Mouse (Mus musculus): Measurements from ENCODE around the gene Katnbl1. TPM values are rescaled to one million over a fixed set of nuclear protein-coding genes. Genes with fewer than 3 reads are reported as not detected.

Katnbl1 gene
- total RNA-seq, 2 experiments from 2014 or later: 17.1 to 17.3 TPM

DNA sequence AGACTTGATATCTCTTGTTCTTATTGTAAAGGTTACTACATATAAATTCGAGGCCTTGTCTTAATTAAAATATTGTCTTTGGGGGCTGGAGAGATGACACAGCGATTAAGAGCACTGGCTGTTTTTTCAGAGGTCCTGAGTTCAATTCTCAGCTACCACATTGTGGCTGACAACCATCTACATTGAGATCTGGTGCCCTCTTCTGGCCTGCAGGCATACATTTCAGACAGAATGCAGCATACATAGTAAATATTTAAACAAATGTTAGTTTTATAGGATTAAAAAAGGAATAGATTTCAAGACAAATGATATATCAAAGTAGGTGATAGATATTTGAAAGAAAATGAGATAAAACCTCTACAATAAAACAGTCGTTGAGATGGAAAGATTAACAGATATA, 81.5 kb downstream of the Katnbl1 start:
- no peak for DNase-seq (ENCODE audit: low spot score in 2 of 2)

Other genes with a start within 250 kb of the Katnbl1 start
- not detected for gene Olfr1316, start 244.2 kb upstream of the Katnbl1 start, total RNA-seq (2021)
- gene Olfr1317, start 238.9 kb upstream of the Katnbl1 start, total RNA-seq (2021): not detected
- not detected for gene Olfr1318, start 225.0 kb upstream of the Katnbl1 start, total RNA-seq (2021)
- gene Lpcat4, start 139.7 kb upstream of the Katnbl1 start, total RNA-seq (2021): 10 to 100 TPM in 1 of 2 experiments, 1 to 10 TPM in 1; 8.2 to 12.5 TPM
- not detected for gene Nutm1, start 119.9 kb upstream of the Katnbl1 start, total RNA-seq (2021)
- gene Nop10, start 117.3 kb upstream of the Katnbl1 start, total RNA-seq (2021): 10 to 100 TPM; 89.3 to 93.9 TPM
- 10 to 100 TPM; 52.8 to 54.2 TPM for gene Slc12a6, start 113.4 kb upstream of the Katnbl1 start, total RNA-seq (2021)
- gene Gm21985, start 112.9 kb upstream of the Katnbl1 start, total RNA-seq (2021): not detected
- 10 to 100 TPM; 75.3 to 80.2 TPM for gene Emc4, start 11.2 kb upstream of the Katnbl1 start, total RNA-seq (2021)
- 10 to 100 TPM; 25.1 to 28.3 TPM for gene Emc7, start 75.8 kb downstream of the Katnbl1 start, total RNA-seq (2021)
- gene Chrm5, start 101.6 kb downstream of the Katnbl1 start, total RNA-seq (2021): under 1 TPM in 1 of 2 experiments, not detected in 1; 0.25 TPM
- 10 to 100 TPM; 13.1 to 13.7 TPM for gene Aven, start 113.8 kb downstream of the Katnbl1 start, total RNA-seq (2021)